Mouse (Mus musculus): ENCODE measurements at regions not wholly inside any gene's neighbourhood (a gene's known extent, or its start where the extent isn't known, plus 50 kb on each side); places are given as distances from the start of the nearest gene placed in this dataset.
"Not testable (repeated sequence)": the region's sequence is repeated elsewhere in the genome, so short reads cannot be mapped to it uniquely, and the experiment has no call there.

- DNase-seq, result no peak
Measured at GRCm38 (mm10) chr3:109224526-109224925, 101.6 kb downstream of the Slc25a24 start.

DNA sequence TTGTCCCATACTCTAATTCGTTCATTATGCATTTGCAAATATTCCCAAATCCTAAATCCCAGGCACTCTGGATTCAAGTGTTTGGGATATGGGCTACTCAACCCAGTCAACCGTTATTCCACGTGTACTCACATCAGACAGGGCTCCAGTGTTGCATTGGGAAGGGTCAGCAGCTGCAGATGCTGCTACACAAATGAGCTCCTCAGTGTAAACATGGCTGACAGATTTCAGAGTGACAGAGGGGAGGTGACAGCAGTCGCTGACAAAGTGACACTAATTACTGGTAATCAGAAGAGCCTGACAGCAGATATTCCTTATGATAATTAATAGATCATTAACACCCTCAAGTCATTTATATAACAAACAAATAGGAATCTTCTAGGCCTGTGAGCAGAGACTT lies 106.2 kb upstream of the Vav3 start:
- DNase-seq, result no peak

DNA sequence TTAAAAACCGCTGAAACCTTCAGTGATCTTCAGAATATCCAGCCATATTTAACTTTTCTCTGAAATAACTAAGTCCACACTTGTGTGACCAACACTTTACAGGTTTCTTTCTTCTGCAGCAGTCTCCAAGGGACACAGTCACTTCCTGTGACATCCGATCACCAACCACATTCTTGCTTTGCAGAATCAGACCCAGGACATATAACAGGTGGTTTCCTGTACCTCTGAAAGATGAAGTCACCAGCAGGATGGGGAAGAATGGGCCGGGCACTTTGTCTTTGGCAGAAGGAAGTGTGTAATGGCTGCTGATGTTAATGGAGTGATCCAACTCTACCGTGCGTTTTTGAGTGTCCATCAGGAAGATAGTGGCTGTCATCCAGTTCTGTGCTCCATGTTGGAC lies 103.5 kb upstream of the Vav3 start:
- no peak for DNase-seq

- DNase-seq, result no peak
Measured at GRCm38 (mm10) chr3:109243491-109243890, 97.0 kb upstream of the Vav3 start.

GRCm38 (mm10) chr3:109248801-109249200 lies 91.7 kb upstream of the Vav3 start:
- no peak for DNase-seq

DNA sequence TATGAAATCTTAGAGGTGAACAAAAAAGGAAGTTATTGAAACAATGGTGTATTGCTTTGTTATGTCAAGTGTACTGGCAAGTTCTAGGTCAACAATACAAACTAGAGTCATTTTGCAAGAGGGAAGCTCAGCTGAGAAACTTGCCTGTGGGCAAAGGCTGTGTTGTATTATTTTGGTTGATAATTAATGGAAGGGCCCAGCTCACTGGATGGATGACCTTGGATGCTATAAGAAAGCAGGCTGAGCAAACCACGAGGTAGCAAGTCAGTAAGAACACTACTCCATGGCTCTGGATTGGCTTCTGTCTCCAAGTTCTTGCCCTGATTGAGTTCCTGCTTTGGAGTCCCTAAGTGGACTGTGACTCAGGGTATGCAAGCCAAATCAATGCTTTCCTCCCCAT lies 91.1 kb upstream of the Vav3 start:
- DNase-seq, result no peak

- no peak for DNase-seq
Measured at GRCm38 (mm10) chr3:109249989-109250388, 90.5 kb upstream of the Vav3 start.

DNA sequence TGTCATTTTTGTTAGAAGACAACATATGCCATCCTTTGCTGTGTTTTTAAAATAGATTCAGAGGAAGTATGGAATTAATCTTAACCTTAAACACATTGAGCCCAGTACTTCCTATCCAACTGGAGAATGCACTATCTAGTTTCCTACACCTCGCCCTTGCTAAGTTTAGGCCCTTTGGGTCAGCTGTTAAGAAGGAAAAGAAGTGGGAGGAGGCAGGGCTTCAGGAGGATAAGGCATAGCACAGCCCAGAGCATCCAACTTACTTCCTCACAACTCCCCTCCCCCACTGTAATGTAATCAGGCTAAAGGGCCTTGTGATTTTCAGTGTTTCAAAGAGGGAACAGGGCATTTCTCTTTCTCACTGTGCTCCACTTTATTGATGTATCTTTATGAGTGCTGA lies 88.7 kb upstream of the Vav3 start:
- no peak for DNase-seq

DNA sequence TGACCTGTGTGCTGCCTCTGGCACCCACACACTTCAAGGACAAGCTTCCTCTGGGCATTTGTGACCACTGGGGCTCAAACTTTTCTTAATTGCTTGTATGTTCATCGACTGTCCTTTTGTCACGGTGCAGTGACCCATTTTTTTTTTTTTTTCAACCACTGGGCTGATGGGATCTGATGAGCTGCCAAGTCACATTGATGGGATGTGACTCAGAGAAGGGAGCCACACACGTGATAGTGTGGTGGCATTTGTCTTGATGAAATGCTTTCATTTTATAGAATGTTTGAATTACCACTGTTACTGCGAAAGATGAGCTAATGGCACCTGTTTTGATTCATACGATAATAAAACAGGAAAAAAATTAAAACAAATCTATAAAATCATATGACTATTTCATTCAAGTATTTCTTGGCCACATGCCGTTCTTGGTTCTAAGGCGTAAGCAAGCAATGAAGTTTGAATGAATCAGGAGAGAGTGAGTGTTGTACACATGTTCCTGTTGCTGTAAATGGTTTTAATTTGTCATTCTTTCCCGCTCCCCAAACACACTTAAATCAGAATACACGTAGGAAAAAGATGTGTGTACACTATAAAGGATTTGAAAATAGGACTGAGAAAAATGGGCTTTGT lies 86.3 kb upstream of the Vav3 start:
- DNase-seq, result no peak

- DNase-seq, result no peak
Measured at GRCm38 (mm10) chr3:109254957-109255356, 85.5 kb upstream of the Vav3 start.

DNA sequence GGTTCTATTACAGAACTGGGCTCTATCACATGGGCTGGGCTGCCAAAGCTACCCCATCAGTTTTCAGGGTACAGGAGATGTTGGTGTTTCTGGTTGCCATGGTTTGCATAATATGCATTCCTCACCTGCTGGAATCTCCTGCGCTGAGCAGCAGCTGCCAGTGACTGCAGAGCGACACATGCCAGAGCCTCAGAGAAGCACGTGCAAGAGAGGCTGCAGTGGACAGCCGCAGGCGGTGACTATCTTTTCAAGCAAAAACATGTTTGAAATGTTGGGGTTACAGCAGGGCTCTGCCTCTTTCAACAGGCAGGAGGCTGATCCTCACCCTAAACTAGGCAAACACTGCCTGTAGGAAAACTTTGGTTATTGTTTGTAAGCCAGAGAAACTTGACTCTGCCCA lies 83.7 kb upstream of the Vav3 start:
- DNase-seq, result no peak

GRCm38 (mm10) chr3:109266947-109267346 lies 73.5 kb upstream of the Vav3 start:
- DNase-seq, result not testable (repeated sequence)

DNA sequence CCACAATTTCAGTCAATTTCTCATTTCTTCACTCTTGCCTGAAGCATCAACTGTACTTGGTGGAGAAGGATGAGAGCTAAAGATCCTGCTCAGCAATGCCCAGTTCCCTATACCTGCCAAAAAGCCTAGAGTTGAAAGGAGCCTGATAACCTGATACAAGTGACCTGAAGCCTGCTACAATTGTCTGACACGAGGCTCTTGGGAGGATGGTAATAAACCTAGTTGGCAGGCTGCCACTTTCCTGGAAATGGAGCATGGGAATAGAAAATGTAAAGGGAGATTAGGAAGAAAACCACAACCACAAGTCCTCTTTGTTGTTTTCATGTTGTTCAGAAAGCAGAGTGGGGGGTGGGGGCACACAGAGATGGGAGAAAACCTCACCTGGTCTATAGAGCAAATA lies 69.7 kb upstream of the Vav3 start:
- DNase-seq, result no peak

DNA sequence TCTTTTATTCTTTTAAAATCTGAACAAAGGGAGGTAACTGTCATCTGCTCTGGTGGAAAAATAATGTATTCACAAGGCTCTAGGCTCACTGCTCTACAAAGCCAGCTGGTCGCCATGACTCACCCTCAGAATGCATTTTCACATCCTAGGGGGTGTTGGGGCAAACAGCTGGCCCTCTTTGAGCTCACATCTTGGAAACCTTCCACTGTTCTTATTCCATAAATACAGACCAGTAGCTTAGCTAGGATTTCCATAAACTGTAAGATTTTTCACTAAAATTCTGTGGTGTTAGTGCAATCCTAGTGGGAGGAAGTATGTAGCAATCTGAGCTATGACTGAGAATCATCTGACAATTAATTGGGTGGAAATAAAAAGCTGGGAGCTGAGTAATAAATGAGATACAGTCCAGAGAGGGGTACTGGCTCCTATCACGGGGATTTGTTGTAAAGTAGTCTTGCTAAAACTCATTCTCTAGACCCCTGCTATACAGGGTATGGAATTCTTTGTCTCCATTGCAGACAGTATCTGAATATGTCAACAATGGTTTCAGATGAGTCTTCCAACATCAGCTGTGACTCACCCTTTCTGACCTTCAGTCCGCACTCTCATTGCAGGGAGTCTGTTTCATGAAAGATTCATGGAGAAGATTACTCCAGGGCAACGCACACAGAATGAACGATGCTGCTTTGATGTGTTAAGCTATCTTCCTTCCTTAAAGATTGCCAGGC lies 67.2 kb upstream of the Vav3 start:
- no peak for DNase-seq

GRCm38 (mm10) chr3:109273802-109274155 lies 66.7 kb upstream of the Vav3 start:
- DNase-seq, result no peak

DNA sequence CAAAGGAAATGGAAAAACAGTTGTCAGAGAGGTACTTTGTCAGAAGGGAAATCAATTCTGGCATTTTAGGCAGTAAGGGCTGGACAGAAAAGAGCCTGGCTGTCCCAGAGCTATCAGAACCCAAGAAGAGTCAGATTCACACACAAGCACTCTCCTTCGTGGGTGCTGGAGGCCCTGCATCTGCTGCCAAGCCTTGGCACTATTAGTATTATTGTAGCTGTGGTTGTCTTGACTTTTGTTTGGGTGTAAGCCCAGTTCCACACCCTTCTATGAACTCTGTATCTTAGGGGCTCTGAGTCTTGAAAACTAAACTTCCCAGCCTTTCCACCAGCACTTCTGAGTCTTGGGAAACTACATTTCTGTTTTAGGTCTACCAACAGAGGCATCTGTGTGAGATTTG lies 61.4 kb upstream of the Vav3 start:
- no peak for DNase-seq

DNA sequence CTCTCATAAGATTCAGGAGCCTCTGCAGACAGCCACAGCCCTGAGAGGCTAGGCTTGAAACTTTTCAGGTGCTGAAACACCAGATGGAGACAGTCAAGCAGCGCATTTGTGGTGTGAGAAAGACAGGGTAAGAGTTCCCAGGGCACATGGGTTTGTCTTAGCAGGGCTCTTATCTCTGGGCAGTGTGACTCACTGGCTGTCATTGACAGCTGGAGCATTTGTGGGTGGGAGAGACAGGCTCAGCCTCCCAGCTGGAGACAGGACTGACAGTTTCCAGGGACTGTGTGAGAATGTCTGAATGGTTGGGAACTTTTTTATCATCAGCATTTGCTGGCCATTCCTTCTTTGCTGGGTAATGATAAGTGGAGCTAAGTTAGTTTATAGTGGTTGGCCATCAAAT lies 53.9 kb upstream of the Vav3 start:
- peak; percentile 18 to 24 for DNase-seq

Measured in kidney, postnatal 4 days (tissue).